Mouse (Mus musculus) stomach, postnatal 0 days (tissue): ENCODE results near the gene Lztfl1. TPM values are rescaled to one million over a fixed set of nuclear protein-coding genes. Genes with fewer than 3 reads are reported as not detected.
"Not testable (repeated sequence)": the region's sequence is repeated elsewhere in the genome, so short reads cannot be mapped to it uniquely, and the experiment has no call there.

Source experiments
- ATAC-seq: fragments of 200-750 bp; cut with Nextera tagmentation; 2 replicates; pipeline ENCODE4 v1.8.0; 2017; ENCODE audit not compliant: low FRiP score, low TSS enrichment
- DNase-seq: peaks from one replicate; pipeline ENCODE4 v3.0.0-alpha.2; 2016; ENCODE audit warnings: low spot score
- H3K27ac ChIP-seq: fragments of 300-500 bp; sonication (generic); replicated peaks from 2 replicates; pipeline ENCODE4 v1.5.1; 2014; ENCODE audit warnings: mild to moderate bottlenecking, control low read depth
- H3K27me3 ChIP-seq: fragments of 300-500 bp; sonication (generic); 2 replicates; pipeline ENCODE4 v1.6.1; 2014; ENCODE audit warnings: low read length; ENCODE audit not compliant: control insufficient read depth, insufficient read depth
- H3K36me3 ChIP-seq: fragments of 300-500 bp; sonication (generic); 2 replicates; pipeline ENCODE4 v1.6.1; 2014; ENCODE audit warnings: low read length, mixed read lengths; ENCODE audit not compliant: control insufficient read depth, insufficient read depth
- H3K4me1 ChIP-seq: fragments of 300-500 bp; sonication (generic); replicated peaks from 2 replicates; pipeline ENCODE4 v1.6.1; 2014; ENCODE audit warnings: antibody characterized with exemption; ENCODE audit not compliant: control insufficient read depth, insufficient read depth
- H3K4me2 ChIP-seq: fragments of 300-500 bp; sonication (generic); replicated peaks from 2 replicates; pipeline ENCODE4 v1.6.1; 2014; ENCODE audit warnings: low read depth, mild to moderate bottlenecking, control low read depth, moderate library complexity
- H3K4me3 ChIP-seq: fragments of 300-500 bp; sonication (generic); 2 replicates; pipeline ENCODE4 v1.5.1; 2014; ENCODE audit warnings: low read depth, low read length, control low read depth
- H3K9ac ChIP-seq: fragments of 300-500 bp; sonication (generic); 2 replicates; pipeline ENCODE4 v1.6.1; 2014; ENCODE audit warnings: mild to moderate bottlenecking, low read length, control low read depth, mixed read lengths
- H3K9me3 ChIP-seq: fragments of 300-500 bp; sonication (generic); 2 replicates; pipeline ENCODE4 v1.6.1; 2016; ENCODE audit warnings: low read length; ENCODE audit not compliant: control insufficient read depth
- CTCF ChIP-seq: IDR thresholded peaks from 2 replicates; pipeline ENCODE4 v1.5.1; 2016; ENCODE audit warnings: antibody characterized with exemption, low read depth, mild to moderate bottlenecking, moderate library complexity
- EP300 ChIP-seq: optimal IDR thresholded peaks from 2 replicates; pipeline ENCODE3; 2016; ENCODE audit warnings: antibody characterized with exemption
- WGBS: fragments of 180-500 bp; shearing (Covaris S2); extraction: QIAGEN DNeasy Blood & Tissue Kit; methylation state at CpG from one replicate; pipeline ENCODE4 v1.1.7; 2014; 5-methylcytosine and 5-hydroxymethylcytosine counted together
- polyA plus RNA-seq: library from polyadenylated mRNA; unstranded; fragments of >200 nt; fragmentation: Nextera tagmentation; extraction: Ambion mirVana; gene quantifications from 2 replicates; pipeline ENCODE4 v1.2.1, GENCODE M21; 2015

Gene Lztfl1
- polyA plus RNA-seq, 1 experiment from 2014 or later: 34.5 TPM

- ATAC-seq (no peak), DNase-seq (no peak)
- Histone ChIP-seq H3K9me3 (no peaks in the 10 kb centered on the region), H3K9ac (no peak overlapping the region), H3K4me1 (no peaks in the 10 kb centered on the region), H3K4me3 (no peak overlapping the region), H3K4me2 (no peak overlapping the region), H3K27ac (no peak overlapping the region), H3K36me3 (no peaks in the 10 kb centered on the region), H3K27me3 (no peaks in the 10 kb centered on the region)
- no peak for TF ChIP-seq CTCF
- TF ChIP-seq EP300: no peak
- WGBS: 58% methylated on average over 1 of the region's 1 CpGs
Measured at GRCm38 (mm10) chr9:123758156-123758555, 40.7 kb upstream of the Lztfl1 start.

- Histone ChIP-seq H3K27ac (no peak overlapping the region), H3K27me3 (no peaks in the 10 kb centered on the region), H3K9me3 (no peaks in the 10 kb centered on the region), H3K4me1 (no peaks in the 10 kb centered on the region), H3K9ac (no peak overlapping the region), H3K4me3 (no peak overlapping the region), H3K4me2 (no peak overlapping the region), H3K36me3 (no peaks in the 10 kb centered on the region)
- DNase-seq (no peak), ATAC-seq (no peak)
- WGBS: 53% methylated on average over 2 of the region's 2 CpGs
- TF ChIP-seq CTCF (no peak), EP300 (no peak)
Measured at GRCm38 (mm10) chr9:123757326-123757725, 39.8 kb upstream of the Lztfl1 start.

DNA sequence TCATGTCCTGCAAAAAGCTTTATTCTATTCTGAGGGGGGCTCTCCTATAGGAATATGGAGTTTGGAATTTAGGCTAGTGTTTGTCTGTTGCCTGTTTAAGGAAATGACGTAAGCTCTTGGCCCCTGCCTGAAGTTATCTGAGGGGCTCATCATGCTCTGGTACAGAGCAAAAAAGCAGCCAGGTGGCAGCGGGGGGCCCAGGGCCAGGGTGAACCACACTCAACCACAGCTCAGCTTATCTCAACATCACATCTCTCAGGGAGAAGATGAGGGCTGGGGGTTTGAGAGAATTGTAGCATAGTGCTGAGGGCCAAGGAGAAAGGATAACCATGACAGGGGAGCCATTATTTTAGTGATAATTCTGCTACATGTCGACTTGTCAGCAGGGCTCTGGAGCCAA, 39.3 kb upstream of the Lztfl1 start:
- Histone ChIP-seq H3K27me3 (no peaks in the 10 kb centered on the region), H3K27ac (no peak overlapping the region), H3K4me1 (no peaks in the 10 kb centered on the region), H3K9me3 (no peaks in the 10 kb centered on the region), H3K36me3 (no peaks in the 10 kb centered on the region), H3K4me3 (no peak overlapping the region), H3K4me2 (no peak overlapping the region), H3K9ac (no peak overlapping the region)
- DNase-seq (no peak), ATAC-seq (no peak)
- TF ChIP-seq CTCF: no peak
- no peak for TF ChIP-seq EP300
- WGBS: 78% methylated on average over 3 of the region's 3 CpGs

- Histone ChIP-seq H3K27me3 (no peaks in the 10 kb centered on the region), H3K9ac (no peak overlapping the region), H3K4me2 (no peak overlapping the region), H3K4me3 (no peak overlapping the region), H3K9me3 (no peaks in the 10 kb centered on the region), H3K36me3 (no peaks in the 10 kb centered on the region), H3K4me1 (no peaks in the 10 kb centered on the region), H3K27ac (no peak overlapping the region)
- DNase-seq (no peak), ATAC-seq (no peak)
- 77% methylated on average over 4 of the region's 4 CpGs for WGBS
- TF ChIP-seq CTCF: no peak
- TF ChIP-seq EP300: no peak
Measured at GRCm38 (mm10) chr9:123754333-123754732, 36.8 kb upstream of the Lztfl1 start.

- H3K27me3 ChIP-seq, DNase-seq, H3K36me3 ChIP-seq, H3K9me3 ChIP-seq, H3K4me3 ChIP-seq, H3K4me2 ChIP-seq, H3K27ac ChIP-seq, H3K4me1 ChIP-seq, ATAC-seq, H3K9ac ChIP-seq: not testable (repeated sequence)
- WGBS: 91% methylated on average over 7 of the region's 8 CpGs
Measured at GRCm38 (mm10) chr9:123749687-123750086, 32.2 kb upstream of the Lztfl1 start.

- 78% methylated on average over 4 of the region's 4 CpGs for WGBS
- Histone ChIP-seq H3K9ac (no peak overlapping the region), H3K27me3 (no peaks in the 10 kb centered on the region), H3K4me3 (no peak overlapping the region), H3K4me2 (no peak overlapping the region), H3K9me3 (no peaks in the 10 kb centered on the region), H3K27ac (no peak overlapping the region), H3K4me1 (no peaks in the 10 kb centered on the region), H3K36me3 (no peaks in the 10 kb centered on the region)
- ATAC-seq (no peak), DNase-seq (no peak)
- TF ChIP-seq CTCF (no peak), EP300 (no peak)
Measured at GRCm38 (mm10) chr9:123740799-123741198, 23.3 kb upstream of the Lztfl1 start.

DNA sequence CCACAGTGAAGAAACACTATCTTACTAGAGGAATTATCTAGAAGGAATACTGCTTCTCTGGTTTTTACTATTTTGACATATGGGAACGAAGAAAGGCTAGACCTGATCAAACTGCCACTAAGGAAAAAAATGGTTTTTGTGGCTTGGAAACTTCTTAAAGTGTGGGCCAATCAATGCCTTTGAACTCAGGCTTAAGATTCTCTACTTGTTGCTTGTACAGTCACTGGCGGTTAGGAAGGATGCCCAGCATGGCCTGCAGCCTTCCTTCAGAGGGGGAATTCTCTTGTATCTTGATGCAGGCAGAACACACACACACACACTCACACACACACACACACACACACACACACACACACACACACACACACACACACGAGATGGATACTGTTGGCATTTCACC, 16.6 kb upstream of the Lztfl1 start:
- TF ChIP-seq EP300 (no peak), CTCF (no peak)
- WGBS: 53% methylated on average over 3 of the region's 3 CpGs
- no peak overlapping the region for H3K27ac ChIP-seq
- ATAC-seq (no peak), DNase-seq (no peak)
- no peaks in the 10 kb centered on the region for H3K27me3 ChIP-seq
- no peak overlapping the region for H3K4me2 ChIP-seq
- no peaks in the 10 kb centered on the region for H3K9me3 ChIP-seq
- no peak overlapping the region for H3K9ac ChIP-seq
- no peaks in the 10 kb centered on the region for H3K4me1 ChIP-seq
- no peak overlapping the region for H3K4me3 ChIP-seq
- no peaks in the 10 kb centered on the region for H3K36me3 ChIP-seq
